Mouse (Mus musculus): ENCODE results near the gene Lamb3. TPM values are rescaled to one million over a fixed set of nuclear protein-coding genes. Genes with fewer than 3 reads are reported as not detected.

The Lamb3 gene
- total RNA-seq, 2 experiments from 2014 or later = not detected

- no peak for ATAC-seq (replicated peaks; ENCODE audit: low FRiP score, low TSS enrichment, poor library complexity, severe bottlenecking)
These were observed 94.0 kb downstream of the Lamb3 start for GRCm38 (mm10) chr1:193301216-193302092.

- no peak for ATAC-seq (replicated peaks; ENCODE audit: low FRiP score, low TSS enrichment, poor library complexity, severe bottlenecking)
These were observed 94.5 kb downstream of the Lamb3 start for GRCm38 (mm10) chr1:193302093-193302405.

- ATAC-seq (replicated peaks; ENCODE audit: low FRiP score, low TSS enrichment, poor library complexity, severe bottlenecking) = no peak
These were observed 95.6 kb downstream of the Lamb3 start for GRCm38 (mm10) chr1:193303096-193303495.

- no peak for ATAC-seq (replicated peaks; ENCODE audit: low FRiP score, low TSS enrichment, poor library complexity, severe bottlenecking)
These were observed 97.9 kb downstream of the Lamb3 start for GRCm38 (mm10) chr1:193305386-193305785.

DNA sequence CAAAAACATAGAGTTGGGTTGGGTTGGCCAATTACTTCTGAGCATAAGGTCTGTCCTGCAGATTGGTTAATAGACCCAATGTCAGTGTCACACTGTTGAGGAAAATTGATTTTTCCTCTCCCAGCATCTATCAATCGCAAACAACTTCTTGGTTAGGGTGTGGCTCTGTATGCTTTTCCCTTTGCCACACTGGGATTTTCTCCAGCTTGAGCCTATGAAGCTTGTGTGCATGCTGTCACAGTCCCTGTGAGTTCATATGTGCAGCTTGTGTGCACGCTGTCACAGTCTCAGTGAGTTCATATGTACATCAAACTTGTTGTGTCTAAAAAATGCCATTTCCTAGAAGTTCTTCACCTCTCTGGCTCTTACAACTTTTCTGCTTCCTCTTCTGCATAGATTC lies 99.3 kb downstream of the Lamb3 start:
- no peak for ATAC-seq (replicated peaks; ENCODE audit: low FRiP score, low TSS enrichment, poor library complexity, severe bottlenecking)

- no peak for ATAC-seq (replicated peaks; ENCODE audit: low FRiP score, low TSS enrichment, poor library complexity, severe bottlenecking)
These were observed 102.5 kb downstream of the Lamb3 start for GRCm38 (mm10) chr1:193309785-193310518.

DNA sequence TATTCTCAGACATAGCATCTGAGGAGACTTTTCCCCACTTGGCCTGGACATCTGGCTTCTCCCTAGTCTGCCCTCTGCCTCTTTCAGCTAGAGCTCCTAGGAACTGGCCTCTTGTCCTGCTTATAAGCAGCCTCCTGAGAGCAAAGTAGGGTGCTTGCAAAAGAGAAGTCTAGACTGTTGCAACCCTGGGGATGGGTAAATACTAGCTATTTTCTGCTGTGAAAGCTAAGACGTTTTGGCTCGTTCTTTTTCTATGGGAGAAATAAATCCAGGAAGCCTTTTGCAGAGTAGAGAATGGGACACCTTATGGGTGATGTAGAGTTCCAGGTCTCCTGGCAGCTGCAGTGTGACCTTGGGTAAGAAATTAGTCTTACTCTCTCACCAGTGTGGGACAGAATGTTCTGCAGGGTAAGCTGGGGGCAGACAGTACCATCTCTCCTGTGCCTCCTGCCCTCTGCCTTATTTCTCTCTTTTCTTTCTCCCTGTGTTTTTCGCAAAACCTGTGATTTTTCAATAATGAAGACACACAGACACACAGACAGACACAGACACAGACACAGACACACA lies 103.1 kb downstream of the Lamb3 start:
- no peak for ATAC-seq (replicated peaks; ENCODE audit: low FRiP score, low TSS enrichment, poor library complexity, severe bottlenecking)

DNA sequence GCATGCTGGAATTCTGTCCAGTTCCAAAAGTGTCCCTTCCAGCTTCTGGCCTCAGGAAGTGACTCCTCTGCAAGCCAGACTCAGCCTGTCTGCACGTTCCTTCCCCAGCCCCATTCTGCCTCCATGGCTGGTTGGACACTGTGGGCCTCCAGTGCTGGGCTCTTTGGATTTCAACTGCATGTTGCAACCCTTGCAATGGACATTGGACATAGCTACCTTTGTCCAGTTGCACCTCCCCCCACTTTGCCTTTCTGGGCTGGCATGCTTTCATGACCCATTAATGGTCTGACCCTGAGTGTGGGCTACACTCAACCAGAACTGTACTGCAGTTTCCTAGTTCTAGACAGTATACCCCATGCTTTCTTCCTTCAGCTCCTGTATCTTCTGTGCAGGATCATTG lies 104.1 kb downstream of the Lamb3 start:
- ATAC-seq (replicated peaks; ENCODE audit: low FRiP score, low TSS enrichment, poor library complexity, severe bottlenecking) = no peak

GRCm38 (mm10) chr1:193315705-193316357 lies 108.3 kb downstream of the Lamb3 start:
- ATAC-seq (replicated peaks; ENCODE audit: low FRiP score, low TSS enrichment, poor library complexity, severe bottlenecking) = no peak

GRCm38 (mm10) chr1:193316358-193316750 lies 108.9 kb downstream of the Lamb3 start:
- no peak for ATAC-seq (replicated peaks; ENCODE audit: low FRiP score, low TSS enrichment, poor library complexity, severe bottlenecking)

- ATAC-seq (replicated peaks; ENCODE audit: low FRiP score, low TSS enrichment, poor library complexity, severe bottlenecking) = no peak
These were observed 109.7 kb downstream of the Lamb3 start for GRCm38 (mm10) chr1:193317159-193317559.

- ATAC-seq (replicated peaks; ENCODE audit: low FRiP score, low TSS enrichment, poor library complexity, severe bottlenecking) = no peak
These were observed 112.2 kb downstream of the Lamb3 start for GRCm38 (mm10) chr1:193319721-193320120.

- no peak for ATAC-seq (replicated peaks; ENCODE audit: low FRiP score, low TSS enrichment, poor library complexity, severe bottlenecking)
These were observed 112.9 kb downstream of the Lamb3 start for GRCm38 (mm10) chr1:193320398-193320797.

GRCm38 (mm10) chr1:193323686-193324085 lies 116.2 kb downstream of the Lamb3 start:
- no peak for ATAC-seq (replicated peaks; ENCODE audit: low FRiP score, low TSS enrichment, poor library complexity, severe bottlenecking)

GRCm38 (mm10) chr1:193324224-193324623 lies 116.7 kb downstream of the Lamb3 start:
- peak; percentile 62 for ATAC-seq (replicated peaks; ENCODE audit: low FRiP score, low TSS enrichment, poor library complexity, severe bottlenecking)

DNA sequence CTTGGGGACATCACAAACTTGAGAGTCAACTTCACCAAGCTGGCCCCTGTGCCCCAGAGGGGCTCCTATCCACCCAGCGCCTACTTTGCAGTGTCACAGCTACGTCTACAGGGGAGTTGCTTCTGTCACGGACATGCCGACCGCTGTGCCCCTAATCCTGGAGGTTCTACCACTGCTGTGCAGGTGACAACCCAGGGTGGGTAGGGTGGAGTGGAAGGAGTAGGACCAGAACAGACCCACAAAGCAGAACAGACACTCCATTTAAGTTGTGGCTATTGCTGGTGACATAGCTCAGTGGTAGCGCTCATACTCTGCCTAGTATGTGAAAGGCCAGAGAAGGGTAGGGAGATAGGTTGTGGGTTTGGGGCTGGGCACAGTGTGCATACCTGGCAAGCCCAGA lies 118.4 kb downstream of the Lamb3 start:
- ATAC-seq (replicated peaks; ENCODE audit: low FRiP score, low TSS enrichment, poor library complexity, severe bottlenecking) = no peak

DNA sequence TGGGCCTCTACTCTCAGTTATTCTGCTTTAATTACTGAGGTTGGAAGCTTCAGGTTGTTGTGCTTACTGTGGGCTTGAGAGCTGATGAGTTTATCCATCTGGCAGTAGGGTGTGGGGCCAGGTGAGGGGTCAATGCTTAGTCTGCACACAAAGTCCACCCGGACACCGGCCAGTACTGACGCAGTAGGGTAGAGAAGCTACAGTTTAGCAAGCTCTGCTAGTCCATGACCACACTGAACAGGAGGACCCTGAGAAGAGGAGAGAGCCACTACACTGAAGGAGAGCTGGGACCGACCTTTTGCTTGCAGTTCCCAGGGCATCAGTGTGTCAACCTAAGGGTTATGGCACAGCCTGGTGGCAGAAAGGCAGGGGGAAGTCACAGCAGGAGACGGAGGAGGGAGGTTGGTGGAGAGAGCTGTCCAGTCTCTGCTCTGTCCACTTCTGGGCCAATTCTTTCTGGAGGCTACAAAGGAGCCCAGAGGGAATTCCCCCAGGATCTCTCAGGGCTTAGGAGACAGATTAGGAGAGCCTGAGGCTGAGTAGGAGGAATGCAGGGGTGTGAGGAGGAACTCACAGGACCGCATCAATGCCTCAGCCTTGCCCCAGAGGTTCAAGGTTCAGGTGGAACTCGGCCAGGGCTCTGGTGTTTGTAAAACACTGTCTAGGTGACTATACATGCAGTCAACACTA lies 119.1 kb downstream of the Lamb3 start:
- no peak for ATAC-seq (replicated peaks; ENCODE audit: low FRiP score, low TSS enrichment, poor library complexity, severe bottlenecking)

GRCm38 (mm10) chr1:193327216-193327615 lies 119.7 kb downstream of the Lamb3 start:
- no peak for ATAC-seq (replicated peaks; ENCODE audit: low FRiP score, low TSS enrichment, poor library complexity, severe bottlenecking)

DNA sequence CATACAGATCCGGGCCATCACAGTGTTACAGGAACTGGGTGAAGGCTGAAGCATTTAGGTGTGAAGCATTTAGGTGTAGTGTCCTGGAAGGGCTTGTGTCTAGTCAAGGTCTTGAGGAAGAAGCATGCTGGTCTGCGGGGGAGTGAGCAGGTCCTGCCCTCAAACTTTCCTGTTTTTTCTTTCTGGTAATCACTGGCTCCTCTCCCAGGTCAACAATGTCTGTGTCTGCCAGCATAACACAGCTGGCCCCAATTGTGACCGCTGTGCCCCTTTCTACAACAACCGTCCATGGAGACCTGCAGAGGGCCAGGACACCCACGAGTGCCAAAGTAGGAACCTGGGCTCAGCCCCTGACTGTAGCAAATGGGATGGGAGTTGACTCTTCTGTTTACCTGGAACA lies 120.2 kb downstream of the Lamb3 start:
- ATAC-seq (replicated peaks; ENCODE audit: low FRiP score, low TSS enrichment, poor library complexity, severe bottlenecking) = no peak

GRCm38 (mm10) chr1:193329557-193329956 lies 122.1 kb downstream of the Lamb3 start:
- ATAC-seq (replicated peaks; ENCODE audit: low FRiP score, low TSS enrichment, poor library complexity, severe bottlenecking) = no peak
